Mouse (Mus musculus): ENCODE measurements around the gene Acot13. TPM values are rescaled to one million over a fixed set of nuclear protein-coding genes. Genes with fewer than 3 reads are reported as not detected.
A peak's percentile ranks its signal among the peaks of the same experiment; 100 is the strongest.

Acot13 gene
- polyA plus RNA-seq (2015; fragmentation: Nextera tagmentation; extraction: Ambion mirVana): 56.1 and 63.4 TPM in 2 replicates

DNA sequence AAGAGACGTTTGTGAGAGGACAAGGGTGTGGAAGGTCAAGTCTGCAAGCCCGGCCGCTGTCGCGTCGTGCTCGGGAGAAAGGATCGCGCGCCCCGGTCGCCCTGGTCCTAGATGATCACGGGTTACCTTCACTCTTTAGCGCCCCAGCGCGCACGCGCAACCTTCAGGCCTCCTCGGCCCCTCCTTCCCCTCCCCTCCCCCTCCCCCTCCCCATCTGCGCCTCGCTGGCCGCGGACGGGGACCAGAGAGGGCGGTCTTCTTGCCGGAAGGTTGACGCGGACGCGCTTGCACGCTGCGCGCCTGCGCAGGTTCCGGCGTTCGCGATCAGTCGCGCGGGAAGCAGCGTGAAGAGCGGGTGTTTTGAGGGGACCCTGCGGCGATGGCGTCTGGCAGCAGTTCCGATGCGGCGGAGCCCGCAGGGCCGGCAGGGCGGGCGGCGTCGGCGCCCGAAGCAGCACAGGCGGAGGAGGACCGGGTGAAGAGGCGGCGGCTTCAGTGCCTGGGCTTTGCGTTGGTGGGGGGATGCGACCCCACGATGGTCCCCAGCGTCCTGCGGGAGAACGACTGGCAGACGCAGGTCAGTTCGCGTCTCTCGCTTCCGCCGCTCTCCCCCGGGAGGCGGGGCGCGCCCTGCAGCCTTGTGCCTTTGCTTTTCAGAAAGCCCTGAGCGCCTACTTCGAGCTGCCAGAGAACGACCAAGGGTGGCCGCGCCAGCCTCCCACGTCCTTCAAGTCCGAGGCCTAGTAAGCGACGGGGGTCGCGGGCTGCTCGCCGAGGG, at the start of gene Acot13, which contains the start of gene Tdp2:
TSS of gene Acot13 (minus strand) at position 188 of the 778 bp plus-strand sequence.
TSS of gene Tdp2 (plus strand) at position 327 of the 778 bp plus-strand sequence.
- WGBS: under 1% methylated on average over 90 of the region's 90 CpGs
- Histone ChIP-seq H3K27ac (replicated peaks) (peak within 1 kb of the TSS; percentile 91), H3K9me3 (replicated peaks) (no peaks in the 10 kb centered on the region), H3K4me1 (peaks cover 27% of the 10 kb centered on the region), H3K9ac (replicated peaks) (peak within 1 kb of the TSS; percentile 79), H3K4me2 (peak within 1 kb of the TSS; percentile 69), H3K27me3 (replicated peaks) (no peaks in the 10 kb centered on the region), H3K36me3 (no peaks in the 10 kb centered on the region), H3K4me3 (replicated peaks) (peak within 1 kb of the TSS; percentile 70)
- ATAC-seq (ENCODE audit: low FRiP score): peak; percentile 97

GRCm38 (mm10) chr13:24880704-24881103, 49.4 kb upstream of the Acot13 start:
- Histone ChIP-seq H3K9ac (replicated peaks) (no peak overlapping the region), H3K27me3 (replicated peaks) (no peaks in the 10 kb centered on the region), H3K4me3 (replicated peaks) (no peak overlapping the region), H3K36me3 (peaks cover 26% of the 10 kb centered on the region), H3K27ac (replicated peaks) (no peak overlapping the region), H3K4me2 (no peak overlapping the region), H3K9me3 (replicated peaks) (no peaks in the 10 kb centered on the region), H3K4me1 (no peaks in the 10 kb centered on the region)
- no peak for ATAC-seq (ENCODE audit: low FRiP score)
- 93% methylated on average over 5 of the region's 5 CpGs for WGBS

DNA sequence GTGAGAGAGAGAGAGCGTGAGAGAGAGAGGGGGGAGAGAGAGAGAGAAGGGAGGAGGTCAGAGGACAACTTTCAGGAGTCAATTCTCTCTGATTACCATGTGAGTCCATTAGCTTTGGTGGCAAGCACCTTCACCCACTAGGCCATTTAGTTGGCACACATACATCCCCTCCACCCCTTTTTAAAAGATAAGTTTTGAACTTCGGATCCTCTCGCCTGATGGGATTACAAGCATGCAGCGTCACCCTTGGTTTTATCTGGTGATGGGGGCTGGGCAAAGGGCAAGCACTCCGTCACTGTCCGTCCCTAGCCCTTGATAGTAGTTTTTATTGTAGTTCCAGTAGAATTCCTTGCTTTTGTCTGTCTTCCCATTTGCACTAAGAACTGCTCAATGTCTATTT, 48.9 kb upstream of the Acot13 start:
- H3K27ac ChIP-seq (replicated peaks): no peak overlapping the region
- H3K27me3 ChIP-seq (replicated peaks): no peaks in the 10 kb centered on the region
- H3K4me3 ChIP-seq (replicated peaks): no peak overlapping the region
- no peak overlapping the region for H3K9ac ChIP-seq (replicated peaks)
- H3K36me3 ChIP-seq: peaks cover 24% of the 10 kb centered on the region
- 87% methylated on average over 6 of the region's 6 CpGs for WGBS
- H3K4me1 ChIP-seq: no peaks in the 10 kb centered on the region
- no peak overlapping the region for H3K4me2 ChIP-seq
- ATAC-seq (ENCODE audit: low FRiP score): no peak
- no peaks in the 10 kb centered on the region for H3K9me3 ChIP-seq (replicated peaks)

DNA sequence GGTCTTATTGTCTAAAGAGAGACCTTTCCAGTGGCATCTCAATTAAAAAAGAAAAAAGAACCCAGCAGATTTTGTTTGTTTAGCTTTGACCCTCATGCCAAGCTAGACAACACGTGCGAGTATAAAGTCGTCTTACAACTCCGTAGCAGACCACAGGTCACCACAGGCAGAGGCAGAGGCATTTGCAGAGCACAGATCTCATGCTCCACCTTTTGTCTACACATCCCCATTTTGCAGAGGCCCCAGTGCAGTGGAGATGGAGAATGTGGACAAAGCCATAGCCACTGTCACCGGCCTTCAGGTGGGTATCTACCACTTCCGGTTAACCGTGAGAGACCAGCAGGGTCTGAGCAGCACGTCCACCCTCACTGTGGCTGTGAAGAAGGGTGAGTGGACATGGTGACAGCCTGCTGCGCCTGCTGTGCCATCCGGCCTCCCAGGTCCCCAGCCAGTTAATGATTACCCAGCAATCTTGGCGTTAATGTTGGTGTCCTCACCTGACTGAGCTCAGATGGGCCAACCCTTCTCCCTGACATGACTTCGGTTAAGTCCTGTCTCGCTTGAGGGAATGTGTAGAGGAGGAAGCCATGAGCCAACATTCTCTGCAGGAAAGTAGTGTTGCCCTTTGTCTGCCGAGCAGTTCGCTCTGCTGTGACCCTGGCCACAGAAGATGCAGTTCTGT, 48.2 kb upstream of the Acot13 start:
- 86% methylated on average over 15 of the region's 15 CpGs for WGBS
- Histone ChIP-seq H3K9me3 (replicated peaks) (no peaks in the 10 kb centered on the region), H3K4me2 (no peak overlapping the region), H3K27me3 (replicated peaks) (no peaks in the 10 kb centered on the region), H3K4me1 (no peaks in the 10 kb centered on the region), H3K4me3 (replicated peaks) (no peak overlapping the region), H3K9ac (replicated peaks) (no peak overlapping the region), H3K27ac (replicated peaks) (no peak overlapping the region), H3K36me3 (peaks cover 28% of the 10 kb centered on the region)
- no peak for ATAC-seq (ENCODE audit: low FRiP score)

DNA sequence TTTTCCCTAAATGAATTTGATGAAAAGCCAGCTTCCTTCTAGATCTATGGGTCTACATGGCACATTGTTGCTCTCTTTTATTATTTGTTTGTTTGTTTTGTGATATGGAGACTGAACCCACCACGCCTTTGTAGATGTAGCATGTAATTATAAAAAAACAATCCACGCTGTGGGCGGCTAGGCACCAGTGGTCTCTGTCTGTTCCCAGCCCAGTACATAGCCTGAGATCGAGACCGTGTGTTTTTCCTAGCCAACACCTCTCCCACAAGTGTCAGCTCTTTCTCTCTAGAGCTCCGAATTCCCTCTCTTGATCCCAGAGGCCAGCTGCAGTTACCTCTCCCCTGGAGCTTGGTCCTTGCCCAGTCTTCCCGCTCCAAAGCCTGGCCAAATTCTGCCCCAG, 36.9 kb upstream of the Acot13 start:
- H3K4me2 ChIP-seq: no peak overlapping the region
- ATAC-seq (ENCODE audit: low FRiP score): no peak
- H3K4me1 ChIP-seq: no peaks in the 10 kb centered on the region
- WGBS: 93% methylated on average over 7 of the region's 7 CpGs
- no peaks in the 10 kb centered on the region for H3K27me3 ChIP-seq (replicated peaks)
- no peak overlapping the region for H3K27ac ChIP-seq (replicated peaks)
- no peak overlapping the region for H3K9ac ChIP-seq (replicated peaks)
- H3K36me3 ChIP-seq: no peaks in the 10 kb centered on the region
- no peak overlapping the region for H3K4me3 ChIP-seq (replicated peaks)
- H3K9me3 ChIP-seq (replicated peaks): no peaks in the 10 kb centered on the region

GRCm38 (mm10) chr13:24867789-24868188, 36.4 kb upstream of the Acot13 start:
- no peak overlapping the region for H3K9ac ChIP-seq (replicated peaks)
- H3K27ac ChIP-seq (replicated peaks): no peak overlapping the region
- no peak for ATAC-seq (ENCODE audit: low FRiP score)
- H3K36me3 ChIP-seq: no peaks in the 10 kb centered on the region
- WGBS: 91% methylated on average over 10 of the region's 10 CpGs
- H3K4me2 ChIP-seq: no peak overlapping the region
- H3K4me3 ChIP-seq (replicated peaks): no peak overlapping the region
- H3K4me1 ChIP-seq: no peaks in the 10 kb centered on the region
- no peaks in the 10 kb centered on the region for H3K9me3 ChIP-seq (replicated peaks)
- H3K27me3 ChIP-seq (replicated peaks): no peaks in the 10 kb centered on the region

DNA sequence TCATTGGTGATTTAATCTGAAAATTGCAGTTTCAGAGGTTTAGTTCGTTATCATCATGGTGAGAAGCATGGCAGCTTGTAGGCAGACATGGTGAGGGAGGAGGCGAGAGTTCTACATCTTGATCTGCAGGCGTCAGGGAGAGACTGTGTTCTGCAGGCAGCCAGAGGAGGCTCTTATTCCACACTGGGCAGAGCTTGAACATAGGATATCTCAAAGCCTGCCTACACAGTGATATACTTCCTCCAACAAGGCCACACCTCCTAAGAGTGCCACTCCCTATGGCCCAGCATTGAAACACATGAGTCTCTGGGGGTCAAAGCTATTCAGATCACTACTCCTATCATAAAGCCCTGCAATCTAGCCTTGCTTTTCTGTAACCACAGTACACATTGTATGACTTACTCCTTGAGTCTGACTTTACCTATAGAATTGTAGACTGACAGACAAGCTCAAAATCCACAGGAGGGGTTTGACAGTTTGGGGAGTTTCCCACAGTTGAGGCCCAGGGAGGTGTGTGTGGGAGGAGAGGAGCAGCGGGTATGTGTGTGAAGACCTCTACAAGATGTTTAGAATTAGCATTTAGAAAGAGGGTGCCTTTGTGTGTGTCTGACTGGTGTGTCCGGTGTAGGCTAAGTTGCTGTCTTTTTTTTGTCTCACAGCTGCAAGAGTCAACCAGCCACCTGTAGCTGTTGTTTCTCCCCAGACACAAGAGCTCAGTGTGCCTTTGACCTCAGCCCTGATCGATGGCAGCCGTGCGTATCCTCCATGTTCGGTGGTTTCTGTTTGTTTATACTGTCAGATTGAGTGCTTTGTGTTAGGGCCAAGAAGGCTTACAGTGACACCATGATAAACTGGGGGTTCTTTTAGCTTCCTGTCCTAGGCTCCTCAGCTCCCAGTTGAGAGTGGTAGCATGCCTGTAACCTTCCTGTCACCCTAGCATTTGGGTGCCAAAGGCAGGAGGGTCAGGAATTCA, 35.4 kb upstream of the Acot13 start:
- no peak for ATAC-seq (ENCODE audit: low FRiP score)
- Histone ChIP-seq H3K4me2 (no peak overlapping the region), H3K27me3 (replicated peaks) (no peaks in the 10 kb centered on the region), H3K9me3 (replicated peaks) (no peaks in the 10 kb centered on the region), H3K36me3 (no peaks in the 10 kb centered on the region), H3K4me1 (no peaks in the 10 kb centered on the region), H3K4me3 (replicated peaks) (no peak overlapping the region), H3K9ac (replicated peaks) (no peak overlapping the region), H3K27ac (replicated peaks) (no peak overlapping the region)
- 77% methylated on average over 9 of the region's 9 CpGs for WGBS

DNA sequence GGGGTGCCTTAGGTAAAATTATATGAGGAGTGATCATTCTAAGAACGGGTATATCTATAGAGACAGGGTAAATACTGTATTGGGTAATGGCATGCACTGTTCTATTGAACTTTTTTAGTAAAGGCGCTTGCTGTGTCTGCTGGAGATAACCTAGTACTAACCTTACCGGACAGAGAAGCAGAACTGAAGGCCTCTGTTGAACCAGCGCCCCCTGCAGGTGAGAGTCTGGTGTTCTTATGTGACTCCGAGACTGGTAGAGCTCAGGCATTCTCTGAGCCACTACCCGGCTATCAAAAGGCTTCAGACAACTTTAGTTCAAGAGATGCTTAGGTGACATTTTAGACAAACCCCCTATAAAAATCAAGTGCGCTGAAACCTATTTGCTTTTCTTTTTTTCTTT, 31.2 kb upstream of the Acot13 start:
- no peaks in the 10 kb centered on the region for H3K4me1 ChIP-seq
- H3K4me3 ChIP-seq (replicated peaks): no peak overlapping the region
- WGBS: 63% methylated on average over 7 of the region's 7 CpGs

GRCm38 (mm10) chr13:24862021-24862420, 30.7 kb upstream of the Acot13 start:
- H3K4me3 ChIP-seq (replicated peaks): no peak overlapping the region
- H3K27ac ChIP-seq (replicated peaks): no peak overlapping the region
- H3K4me1 ChIP-seq: no peaks in the 10 kb centered on the region
- no peaks in the 10 kb centered on the region for H3K27me3 ChIP-seq (replicated peaks)
- WGBS: 81% methylated on average over 7 of the region's 7 CpGs
- no peaks in the 10 kb centered on the region for H3K9me3 ChIP-seq (replicated peaks)
- no peak for ATAC-seq (ENCODE audit: low FRiP score)
- no peak overlapping the region for H3K9ac ChIP-seq (replicated peaks)
- 0 out of 2 replicates have a peak, but pooled peaks cover 3% of the 10 kb centered on the region for H3K36me3 ChIP-seq
- H3K4me2 ChIP-seq: no peak overlapping the region

More for the DNA sequence above, 31.2 kb upstream of the Acot13 start:
- Histone ChIP-seq H3K9ac (replicated peaks) (no peak overlapping the region), H3K27ac (replicated peaks) (no peak overlapping the region), H3K4me2 (no peak overlapping the region), H3K36me3 (0 out of 2 replicates have a peak, but pooled peaks cover 3% of the 10 kb centered on the region), H3K9me3 (replicated peaks) (no peaks in the 10 kb centered on the region), H3K27me3 (replicated peaks) (no peaks in the 10 kb centered on the region)
- no peak for ATAC-seq (ENCODE audit: low FRiP score)

GRCm38 (mm10) chr13:24861084-24861483, 29.7 kb upstream of the Acot13 start:
- Histone ChIP-seq H3K27ac (replicated peaks) (no peak overlapping the region), H3K36me3 (0 out of 2 replicates have a peak, but pooled peaks cover 5% of the 10 kb centered on the region), H3K4me2 (no peak overlapping the region), H3K4me3 (replicated peaks) (no peak overlapping the region), H3K9me3 (replicated peaks) (no peaks in the 10 kb centered on the region), H3K4me1 (no peaks in the 10 kb centered on the region), H3K9ac (replicated peaks) (no peak overlapping the region), H3K27me3 (replicated peaks) (no peaks in the 10 kb centered on the region)
- ATAC-seq (ENCODE audit: low FRiP score): no peak
- WGBS: 59% methylated on average over 12 of the region's 12 CpGs

GRCm38 (mm10) chr13:24859115-24859514, 27.8 kb upstream of the Acot13 start:
- no peak overlapping the region for H3K27ac ChIP-seq (replicated peaks)
- 0 out of 2 replicates have a peak, but pooled peaks cover 11% of the 10 kb centered on the region for H3K36me3 ChIP-seq
- H3K4me2 ChIP-seq: no peak overlapping the region
- no peaks in the 10 kb centered on the region for H3K9me3 ChIP-seq (replicated peaks)
- H3K9ac ChIP-seq (replicated peaks): no peak overlapping the region
- H3K4me1 ChIP-seq: no peaks in the 10 kb centered on the region
- H3K27me3 ChIP-seq (replicated peaks): no peaks in the 10 kb centered on the region
- no peak for ATAC-seq (ENCODE audit: low FRiP score)
- no peak overlapping the region for H3K4me3 ChIP-seq (replicated peaks)
